Mouse (Mus musculus): ENCODE measurements around the gene Rbms2.
A peak's percentile ranks its signal among the peaks of the same experiment; 100 is the strongest.
"Not testable (repeated sequence)": the region's sequence is repeated elsewhere in the genome, so short reads cannot be mapped to it uniquely, and the experiment has no call there.

Gene Rbms2

GRCm38 (mm10) chr10:128091564-128092505 lies 88.3 kb downstream of the Rbms2 start, which contains the start of gene Baz2a:
Baz2a (plus strand) TSS chr10:128091577.
- no peak for DNase-seq (ENCODE audit: low spot score in 2 of 2)

GRCm38 (mm10) chr10:128090651-128091563 lies 89.2 kb downstream of the Rbms2 start:
- peak; percentile 74 to 82 for DNase-seq (ENCODE audit: low spot score in 2 of 2)

DNA sequence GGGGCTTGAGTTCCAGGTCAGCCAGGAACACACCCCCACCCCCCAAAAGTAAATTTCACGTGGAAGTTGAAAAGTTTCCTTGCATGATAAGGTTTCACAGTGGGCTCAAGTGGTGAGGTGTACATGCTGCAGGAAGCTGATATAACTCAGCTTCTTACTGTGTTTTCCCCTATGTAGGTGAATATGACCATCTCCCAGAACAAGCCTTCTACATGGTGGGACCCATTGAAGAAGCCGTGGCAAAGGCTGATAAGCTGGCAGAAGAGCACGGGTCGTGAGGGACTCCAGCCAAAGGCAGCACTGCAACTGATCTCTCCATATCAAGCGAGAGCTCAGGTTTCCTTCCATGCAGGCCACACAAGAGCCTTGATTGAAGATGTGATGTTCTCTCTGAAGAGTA lies 90.3 kb downstream of the Rbms2 start:
- no peak for DNase-seq (ENCODE audit: low spot score in 2 of 2)

DNA sequence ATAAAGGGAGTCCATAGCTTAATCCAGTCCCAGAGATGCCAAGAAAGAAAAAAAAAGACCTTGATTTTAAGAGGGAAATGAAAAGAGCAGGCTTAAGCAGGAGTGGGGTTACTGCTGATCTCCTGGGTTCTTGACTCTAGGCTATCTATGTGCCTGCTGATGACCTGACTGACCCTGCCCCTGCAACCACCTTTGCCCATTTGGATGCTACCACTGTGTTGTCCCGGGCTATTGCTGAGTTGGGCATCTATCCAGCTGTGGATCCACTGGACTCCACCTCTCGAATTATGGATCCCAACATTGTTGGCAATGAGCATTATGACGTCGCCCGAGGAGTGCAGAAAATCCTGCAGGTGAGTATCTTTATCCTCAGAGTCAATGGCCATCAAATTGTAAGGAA lies 91.9 kb downstream of the Rbms2 start:
- no peak for DNase-seq (ENCODE audit: low spot score in 2 of 2)

DNA sequence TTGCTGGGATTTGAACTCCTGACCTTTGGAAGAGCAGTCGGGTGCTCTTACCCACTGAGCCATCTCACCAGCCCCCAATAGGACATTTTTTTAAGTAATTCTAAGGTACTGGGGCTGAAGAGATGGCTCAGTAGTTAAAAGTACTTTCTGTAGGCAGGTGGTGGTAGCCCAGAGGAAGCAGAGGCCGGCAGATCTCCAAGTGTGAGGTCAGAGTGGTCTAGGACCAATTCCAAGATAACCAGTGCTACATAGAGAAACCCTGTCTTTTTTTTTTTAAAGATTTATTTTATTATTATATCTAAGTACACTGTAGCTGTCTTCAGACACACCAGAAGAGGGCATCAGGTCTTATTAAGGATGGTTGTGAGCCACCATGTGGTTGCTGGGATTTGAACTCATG lies 92.9 kb downstream of the Rbms2 start:
- not testable (repeated sequence) for DNase-seq (ENCODE audit: low spot score in 2 of 2)

- DNase-seq (ENCODE audit: low spot score in 2 of 2) = no peak
These were observed 93.7 kb downstream of the Rbms2 start for GRCm38 (mm10) chr10:128086391-128086790.

DNA sequence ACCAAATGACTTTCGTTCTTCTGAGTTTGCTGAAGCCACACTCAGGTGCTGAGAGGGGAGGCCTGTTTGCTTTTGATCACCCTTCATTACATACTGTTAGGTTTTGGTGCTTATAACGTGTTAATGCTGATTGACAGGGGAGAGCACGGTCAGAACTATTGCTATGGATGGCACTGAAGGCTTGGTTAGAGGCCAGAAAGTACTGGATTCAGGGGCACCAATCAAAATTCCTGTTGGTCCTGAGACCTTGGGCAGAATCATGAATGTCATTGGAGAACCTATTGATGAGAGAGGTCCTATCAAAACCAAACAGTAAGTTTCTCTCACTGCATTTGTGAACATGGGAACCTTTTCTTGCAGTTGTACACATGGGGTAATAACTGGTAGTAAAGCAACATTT lies 95.9 kb downstream of the Rbms2 start:
- DNase-seq (ENCODE audit: low spot score in 2 of 2) = no peak

GRCm38 (mm10) chr10:128083688-128084087 lies 96.4 kb downstream of the Rbms2 start:
- no peak for DNase-seq (ENCODE audit: low spot score in 2 of 2)

- DNase-seq (ENCODE audit: low spot score in 2 of 2) = peak; percentile 94 to 97
These were observed 97.1 kb downstream of the Rbms2 start, which contains the start of gene Atp5b for GRCm38 (mm10) chr10:128082880-128083421. Atp5b (plus strand) TSS chr10:128083273.

- DNase-seq (ENCODE audit: low spot score in 2 of 2) = no peak
These were observed 97.7 kb downstream of the Rbms2 start for GRCm38 (mm10) chr10:128082477-128082808.

GRCm38 (mm10) chr10:128081807-128082476 lies 98.2 kb downstream of the Rbms2 start:
- no peak for DNase-seq (ENCODE audit: low spot score in 2 of 2)
